ENCODE assay signal across 20 mouse cellular contexts in genomic region chr8:77232411-77232810, GRCm38 (mm10).
A peak's percentile ranks its signal among the peaks of the same experiment; 100 is the strongest.
DNase-seq lines count a peak whose midpoint lies in the region; ATAC-seq and TF ChIP-seq lines count a peak whose summit lies in the region.
"Had no signal": no experiment of that assay in that cellular context is flagged by ENCODE, and none has a peak within 500 bp of the region (broad histone marks: within the 10 kb centered on the region; RNA-seq: fewer than 3 reads in every experiment).

No protein-coding gene starts in this region.

- no peaks in the 10 kb centered on the region for H3K79me2 ChIP-seq in liver, adult 2 months (ENCODE audit: control insufficient read depth, insufficient read depth, low read length)

- H3K9me3 ChIP-seq in heart, embryonic 11.5 days (replicated peaks; ENCODE audit: control insufficient read depth, low read length): no peaks in the 10 kb centered on the region
- no peaks in the 10 kb centered on the region for H3K9me3 ChIP-seq in heart, embryonic 14.5 days (ENCODE audit: control insufficient read depth, low read length)
- no peaks in the 10 kb centered on the region for H3K9me3 ChIP-seq in heart, embryonic 16.5 days (replicated peaks; ENCODE audit: control insufficient read depth, low read length)
- H3K9me3 ChIP-seq: embryonic facial prominence, embryonic 12.5 days; hindbrain, embryonic 12.5 days; liver, embryonic 12.5 days; midbrain, embryonic 12.5 days; neural tube, embryonic 15.5 days; stomach, embryonic 15.5 days had no signal

- TF ChIP-seq CTCF in liver, adult 2 months (IDR thresholded peaks at IDR 0.05; ENCODE audit: low read depth, low read length): no peak

- no peak overlapping the region for H3K4me3 ChIP-seq in heart, embryonic 11.5 days (ENCODE audit: low read depth, low read length)
- no peak overlapping the region for H3K4me3 ChIP-seq in liver, adult 2 months (ENCODE audit: insufficient read depth, low read depth, low read length)
- no peak overlapping the region for H3K4me3 ChIP-seq in heart, embryonic 14.5 days (ENCODE audit: control insufficient read depth in 1 of 2, insufficient read depth in 1 of 2, low read depth in 1 of 2, low read length in 2 of 2)
- H3K4me3 ChIP-seq in heart, embryonic 16.5 days (ENCODE audit: low read length): no peak overlapping the region
- H3K4me3 ChIP-seq: embryonic facial prominence, embryonic 12.5 days; hindbrain, embryonic 12.5 days; layer of hippocampus, adult 2 months; liver, embryonic 12.5 days; midbrain, embryonic 12.5 days; neural tube, embryonic 15.5 days; stomach, embryonic 15.5 days had no signal

- H3K27ac ChIP-seq in heart, embryonic 11.5 days (ENCODE audit: low read depth, low read length): no peak overlapping the region
- no peak overlapping the region for H3K27ac ChIP-seq in liver, adult 2 months (replicated peaks; ENCODE audit: insufficient read depth, low read depth, low read length)
- H3K27ac ChIP-seq in heart, embryonic 14.5 days (replicated peaks in 1 of 2; ENCODE audit: control insufficient read depth in 1 of 2, insufficient read depth in 1 of 2, low read depth in 2 of 2, low read length in 2 of 2): peak overlapping the region; percentile 66 to 72
- H3K27ac ChIP-seq in heart, embryonic 16.5 days (ENCODE audit: low read length): peak overlapping the region; percentile 82
- H3K27ac ChIP-seq: embryonic facial prominence, embryonic 12.5 days; hindbrain, embryonic 12.5 days; liver, embryonic 12.5 days; midbrain, embryonic 12.5 days; neural tube, embryonic 15.5 days; stomach, embryonic 15.5 days had no signal

- H3K9ac ChIP-seq in heart, embryonic 11.5 days (ENCODE audit: low read depth, low read length): no peak overlapping the region
- H3K9ac ChIP-seq in liver, adult 2 months (ENCODE audit: low read depth, low read length): no peak overlapping the region
- no peak overlapping the region for H3K9ac ChIP-seq in heart, embryonic 14.5 days (ENCODE audit: low read length)
- no peak overlapping the region for H3K9ac ChIP-seq in heart, embryonic 16.5 days (ENCODE audit: low read length)
- H3K9ac ChIP-seq: embryonic facial prominence, embryonic 12.5 days; hindbrain, embryonic 12.5 days; liver, embryonic 12.5 days; midbrain, embryonic 12.5 days; neural tube, embryonic 15.5 days; stomach, embryonic 15.5 days had no signal

- H3K4me2 ChIP-seq in heart, embryonic 11.5 days: no peak overlapping the region; the same call in 1 of the 2 replicates
- H3K4me2 ChIP-seq in heart, embryonic 14.5 days (ENCODE audit: low read length): peak overlapping the region; percentile 38; the same call in 1 of the 2 replicates
- H3K4me2 ChIP-seq in heart, embryonic 16.5 days (ENCODE audit: low read depth, low read length): peak overlapping the region; percentile 39; the same call in 1 of the 2 replicates
- H3K4me2 ChIP-seq: embryonic facial prominence, embryonic 12.5 days; hindbrain, embryonic 12.5 days; liver, embryonic 12.5 days; midbrain, embryonic 12.5 days; neural tube, embryonic 15.5 days; stomach, embryonic 15.5 days had no signal

- no peak for TF ChIP-seq POLR2A in liver, adult 2 months (IDR thresholded peaks at IDR 0.05; ENCODE audit: extremely low read depth, insufficient read depth, low read length)

- intact Hi-C loops in left cerebral cortex, postnatal 36 days (cut with DNase I): loop anchor here (10.0 kb wide), 1 partner anchor 328 kb away; no protein-coding TSS in a partner anchor

- no peak for ATAC-seq in heart, embryonic 11.5 days (replicated peaks; ENCODE audit: insufficient number of reproducible peaks, low FRiP score, low TSS enrichment)
- no peak for ATAC-seq in heart, embryonic 14.5 days (ENCODE audit: insufficient number of reproducible peaks, insufficient read depth, low FRiP score, low read depth)
- ATAC-seq in heart, embryonic 16.5 days (replicated peaks; ENCODE audit: extremely low read depth, insufficient read depth, low FRiP score): peak; percentile 46
- ATAC-seq: intestine, postnatal 0 days; liver, embryonic 12.5 days had no signal

- no peaks in the 10 kb centered on the region for H3K36me3 ChIP-seq in heart, embryonic 11.5 days (ENCODE audit: control insufficient read depth, insufficient read depth, low read length)
- no peaks in the 10 kb centered on the region for H3K36me3 ChIP-seq in liver, adult 2 months (ENCODE audit: control insufficient read depth, insufficient read depth, low read length)
- no peaks in the 10 kb centered on the region for H3K36me3 ChIP-seq in heart, embryonic 14.5 days (ENCODE audit: control insufficient read depth, insufficient read depth, low read length)
- H3K36me3 ChIP-seq in heart, embryonic 16.5 days (ENCODE audit: control insufficient read depth, insufficient read depth): no peaks in the 10 kb centered on the region
- H3K36me3 ChIP-seq: embryonic facial prominence, embryonic 12.5 days; hindbrain, embryonic 12.5 days; liver, embryonic 12.5 days; midbrain, embryonic 12.5 days; neural tube, embryonic 15.5 days; stomach, embryonic 15.5 days had no signal

- H3K27me3 ChIP-seq in heart, embryonic 11.5 days (ENCODE audit: control insufficient read depth, insufficient read depth, low read length): no peaks in the 10 kb centered on the region
- H3K27me3 ChIP-seq in liver, adult 2 months (ENCODE audit: control insufficient read depth, insufficient read depth, low read length): no peaks in the 10 kb centered on the region
- no peaks in the 10 kb centered on the region for H3K27me3 ChIP-seq in heart, embryonic 14.5 days (ENCODE audit: control insufficient read depth, insufficient read depth, low read length)
- H3K27me3 ChIP-seq in heart, embryonic 16.5 days (ENCODE audit: control insufficient read depth, insufficient read depth, low read length): no peaks in the 10 kb centered on the region
- H3K27me3 ChIP-seq: embryonic facial prominence, embryonic 12.5 days; hindbrain, embryonic 12.5 days; liver, embryonic 12.5 days; midbrain, embryonic 12.5 days; neural tube, embryonic 15.5 days; stomach, embryonic 15.5 days had no signal

- peaks cover 13% of the 10 kb centered on the region for H3K4me1 ChIP-seq in heart, embryonic 11.5 days (ENCODE audit: control insufficient read depth, insufficient read depth, low read length)
- H3K4me1 ChIP-seq in liver, adult 2 months (ENCODE audit: control insufficient read depth, insufficient read depth, low read length): peaks cover 5% of the 10 kb centered on the region
- H3K4me1 ChIP-seq in heart, embryonic 14.5 days (ENCODE audit: control insufficient read depth in 2 of 2, insufficient read depth in 2 of 2, low read length in 2 of 2): peaks cover 9 to 24% of the 10 kb centered on the region in 2 experiments
- H3K4me1 ChIP-seq in heart, embryonic 16.5 days (ENCODE audit: control insufficient read depth, insufficient read depth, low read length): peaks cover 21% of the 10 kb centered on the region
- H3K4me1 ChIP-seq: embryonic facial prominence, embryonic 12.5 days; hindbrain, embryonic 12.5 days; liver, embryonic 12.5 days; midbrain, embryonic 12.5 days; neural tube, embryonic 15.5 days; stomach, embryonic 15.5 days had no signal

- peak; percentile 16 to 53 for DNase-seq in heart, adult 9 months (ENCODE audit: low spot score in 2 of 2)
- DNase-seq in liver, adult 2 months (ENCODE audit: extremely low read depth, low read depth, low spot score): peak; percentile 61
- DNase-seq in liver: no peak
- DNase-seq in left cerebral cortex, postnatal 36 days (ENCODE audit: low spot score in 2 of 2): no peak
- DNase-seq: adrenal gland, adult 2 months; cerebellum, adult 11-12 months; cerebellum, postnatal 14 days; kidney, postnatal 14 days; thymus, postnatal 4 days had no signal

- 82% methylated on average over 3 of the region's 3 CpGs for WGBS in heart, embryonic 11.5 days (ENCODE audit: insufficient replicate concordance)
- WGBS in liver, adult 2 months: 83% methylated on average over 3 of the region's 3 CpGs
- WGBS in heart, embryonic 14.5 days: 45% methylated on average over 3 of the region's 3 CpGs
- 43% methylated on average over 3 of the region's 3 CpGs for WGBS in heart, embryonic 16.5 days

Comparison
In these comparisons a context has a peak if more than half of its experiments do, and no peak if none do; other contexts are left out.
1. DNase-seq: peak in heart, adult 9 months (2 of 2) and liver, adult 2 months (single experiment); none in liver (single experiment) and left cerebral cortex, postnatal 36 days (0 of 2).
2. H3K27ac ChIP-seq: peak in heart, embryonic 14.5 days (2 of 2) and heart, embryonic 16.5 days (single experiment); none in heart, embryonic 11.5 days (single experiment) and liver, adult 2 months (single experiment).